Mouse (Mus musculus): ENCODE measurements around the gene Ggta1. TPM values are rescaled to one million over a fixed set of nuclear protein-coding genes. Genes with fewer than 3 reads are reported as not detected.
A peak's percentile ranks its signal among the peaks of the same experiment; 100 is the strongest.

Gene Ggta1
- total and polyA plus RNA-seq, 3 experiments, result 8.6 to 15.5 (median 15.4) TPM

DNA sequence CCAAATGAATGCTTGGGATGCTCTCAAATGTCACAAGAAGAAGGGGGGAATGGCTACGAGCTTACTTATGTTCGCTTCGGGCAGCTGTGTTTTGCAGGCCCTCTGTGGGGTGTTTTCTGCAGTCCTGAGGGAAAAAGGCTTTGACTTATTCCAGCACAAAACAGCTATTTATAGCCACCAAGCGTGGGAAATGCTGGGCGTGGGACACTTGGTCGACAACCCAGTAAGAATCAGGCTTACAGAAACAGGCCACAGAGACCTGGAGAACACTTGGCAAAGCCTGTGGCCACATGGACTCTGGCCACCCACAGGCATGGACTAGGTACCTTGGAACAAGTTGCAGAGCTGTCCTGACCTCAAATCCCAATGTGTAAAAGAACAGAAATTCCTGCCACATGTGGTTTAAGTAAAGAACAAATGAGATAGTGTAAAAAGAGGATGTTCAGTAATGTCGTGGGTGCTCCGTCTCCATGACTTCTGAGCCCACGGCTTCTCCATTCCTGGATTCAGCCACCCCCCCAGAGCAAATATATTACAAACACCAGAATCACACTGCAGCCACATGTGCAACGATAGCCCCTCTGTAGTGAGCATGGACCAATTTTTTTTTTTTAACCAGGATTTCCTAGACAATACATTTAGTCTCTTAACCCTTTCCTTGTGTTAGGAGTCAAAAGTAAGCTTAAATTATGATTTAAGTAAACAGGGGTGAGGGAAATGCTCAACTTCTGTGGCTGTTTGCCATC is 45.7 kb upstream of the Ggta1 start:
- Histone ChIP-seq H3K4me3 (no peak overlapping the region), H3K79me2 (replicated peaks; ENCODE audit: control insufficient read depth, insufficient read depth, low read length) (no peaks in the 10 kb centered on the region), H3K36me3 (ENCODE audit: control insufficient read depth, insufficient read depth, low read length) (no peaks in the 10 kb centered on the region), H3K4me1 (ENCODE audit: control insufficient read depth, insufficient read depth, low read length) (peaks cover 38% of the 10 kb centered on the region), H3K27ac (peak overlapping the region; percentile 80), H3K27me3 (ENCODE audit: control insufficient read depth, insufficient read depth, low read length) (no peaks in the 10 kb centered on the region), H3K9ac (ENCODE audit: low read depth, low read length) (no peak overlapping the region)
- WGBS, result 19% methylated on average over 10 of the region's 10 CpGs
- 0 out of 2 replicates have a peak, but pooled peaks have one; percentile 32 for TF ChIP-seq POLR2A (IDR thresholded peaks at IDR 0.05; ENCODE audit: insufficient read depth, low read depth, low read length)
- no peak for TF ChIP-seq CTCF (IDR thresholded peaks at IDR 0.05)
- peak; percentile 55; the same call in 1 of the 2 replicates for TF ChIP-seq EP300 (IDR thresholded peaks at IDR 0.05; ENCODE audit: insufficient read depth, low read depth, low read length)
- DNase-seq, result peak; percentile 69 to 82
- intact Hi-C loops (cut with DNase I), result loop anchor here (2.0 kb wide), 1 partner anchor 76 kb away; no protein-coding TSS in a partner anchor

DNA sequence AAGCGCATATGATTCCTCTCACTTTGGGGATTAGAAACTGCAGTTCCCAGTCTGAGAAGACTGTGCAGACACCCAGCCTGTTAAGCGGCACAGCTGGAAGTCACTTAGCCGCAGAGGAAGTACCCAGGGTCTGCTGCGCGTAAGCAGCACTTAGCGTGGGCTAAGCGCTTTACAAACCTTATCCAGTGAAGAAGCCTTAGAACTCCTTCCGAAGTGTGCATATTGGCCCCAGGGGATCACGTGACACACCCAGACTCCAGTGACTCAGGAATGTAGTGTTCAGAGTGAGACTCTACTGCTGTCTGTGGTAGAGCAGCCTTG is 44.1 kb upstream of the Ggta1 start:
- TF ChIP-seq POLR2A (IDR thresholded peaks at IDR 0.05; ENCODE audit: insufficient read depth, low read depth, low read length), result no peak
- no peak for TF ChIP-seq EP300 (IDR thresholded peaks at IDR 0.05; ENCODE audit: insufficient read depth, low read depth, low read length)
- Histone ChIP-seq H3K4me3 (no peak overlapping the region), H3K27ac (peak overlapping the region; percentile 80), H3K9ac (ENCODE audit: low read depth, low read length) (no peak overlapping the region), H3K36me3 (ENCODE audit: control insufficient read depth, insufficient read depth, low read length) (no peaks in the 10 kb centered on the region), H3K27me3 (ENCODE audit: control insufficient read depth, insufficient read depth, low read length) (no peaks in the 10 kb centered on the region), H3K4me1 (ENCODE audit: control insufficient read depth, insufficient read depth, low read length) (peaks cover 34% of the 10 kb centered on the region), H3K79me2 (replicated peaks; ENCODE audit: control insufficient read depth, insufficient read depth, low read length) (no peaks in the 10 kb centered on the region)
- intact Hi-C loops (cut with DNase I), result loop anchor here (2.0 kb wide), 1 partner anchor 46 kb away; no protein-coding TSS in a partner anchor
- DNase-seq, result peak in 1 of 2 experiments; percentile 33
- 54% methylated on average over 9 of the region's 9 CpGs for WGBS

- Histone ChIP-seq H3K27me3 (ENCODE audit: control insufficient read depth, insufficient read depth, low read length) (no peaks in the 10 kb centered on the region), H3K4me1 (ENCODE audit: control insufficient read depth, insufficient read depth, low read length) (peaks cover 34% of the 10 kb centered on the region), H3K36me3 (ENCODE audit: control insufficient read depth, insufficient read depth, low read length) (no peaks in the 10 kb centered on the region), H3K27ac (peak overlapping the region; percentile 80), H3K9ac (ENCODE audit: low read depth, low read length) (no peak overlapping the region), H3K79me2 (replicated peaks; ENCODE audit: control insufficient read depth, insufficient read depth, low read length) (no peaks in the 10 kb centered on the region), H3K4me3 (no peak overlapping the region)
- TF ChIP-seq CTCF (IDR thresholded peaks at IDR 0.05) (peak; percentile 10; the same call in 1 of the 2 replicates), EP300 (IDR thresholded peaks at IDR 0.05; ENCODE audit: insufficient read depth, low read depth, low read length) (no peak)
- DNase-seq, result peak in 1 of 2 experiments; percentile 53
- intact Hi-C loops (cut with DNase I), result loop anchor here (2.0 kb wide), 1 partner anchor 46 kb away; no protein-coding TSS in a partner anchor
- 56% methylated on average over 6 of the region's 6 CpGs for WGBS
Measured at GRCm38 (mm10) chr2:35506311-35507190, 43.5 kb upstream of the Ggta1 start.

GRCm38 (mm10) chr2:35505519-35506286 is 42.7 kb upstream of the Ggta1 start:
- Histone ChIP-seq H3K4me1 (ENCODE audit: control insufficient read depth, insufficient read depth, low read length) (peaks cover 34% of the 10 kb centered on the region), H3K27me3 (ENCODE audit: control insufficient read depth, insufficient read depth, low read length) (no peaks in the 10 kb centered on the region), H3K36me3 (ENCODE audit: control insufficient read depth, insufficient read depth, low read length) (no peaks in the 10 kb centered on the region), H3K4me3 (no peak overlapping the region), H3K27ac (no peak overlapping the region; the same call in 1 of the 2 replicates), H3K9ac (ENCODE audit: low read depth, low read length) (no peak overlapping the region), H3K79me2 (replicated peaks; ENCODE audit: control insufficient read depth, insufficient read depth, low read length) (no peaks in the 10 kb centered on the region)
- intact Hi-C loops (cut with DNase I), result loop anchor here (2.0 kb wide), 1 partner anchor 45 kb away; no protein-coding TSS in a partner anchor
- no peak for DNase-seq
- WGBS, result 61% methylated on average over 6 of the region's 6 CpGs
- TF ChIP-seq CTCF (IDR thresholded peaks at IDR 0.05), result no peak
- no peak for TF ChIP-seq EP300 (IDR thresholded peaks at IDR 0.05; ENCODE audit: insufficient read depth, low read depth, low read length)
- no peak for TF ChIP-seq POLR2A (IDR thresholded peaks at IDR 0.05; ENCODE audit: insufficient read depth, low read depth, low read length)

- WGBS, result 60% methylated on average over 7 of the region's 7 CpGs
- no peak for DNase-seq
- H3K4me1 ChIP-seq (ENCODE audit: control insufficient read depth, insufficient read depth, low read length), result peaks cover 30% of the 10 kb centered on the region
- H3K9ac ChIP-seq (ENCODE audit: low read depth, low read length), result no peak overlapping the region
- H3K27ac ChIP-seq, result peak overlapping the region; percentile 2; the same call in 1 of the 2 replicates
- H3K36me3 ChIP-seq (ENCODE audit: control insufficient read depth, insufficient read depth, low read length), result no peaks in the 10 kb centered on the region
- no peak overlapping the region for H3K4me3 ChIP-seq
- H3K79me2 ChIP-seq (replicated peaks; ENCODE audit: control insufficient read depth, insufficient read depth, low read length), result no peaks in the 10 kb centered on the region
- intact Hi-C loops (cut with DNase I), result no loop called here
- H3K27me3 ChIP-seq (ENCODE audit: control insufficient read depth, insufficient read depth, low read length), result no peaks in the 10 kb centered on the region
- TF ChIP-seq POLR2A (IDR thresholded peaks at IDR 0.05; ENCODE audit: insufficient read depth, low read depth, low read length) (no peak), EP300 (IDR thresholded peaks at IDR 0.05; ENCODE audit: insufficient read depth, low read depth, low read length) (no peak), CTCF (IDR thresholded peaks at IDR 0.05) (no peak)
Measured at GRCm38 (mm10) chr2:35504417-35504776, 41.4 kb upstream of the Ggta1 start.
